Mouse (Mus musculus) left cerebral cortex, postnatal 4 days (tissue): ENCODE results near the gene Mtmr11. TPM values are rescaled to one million over a fixed set of nuclear protein-coding genes. Genes with fewer than 3 reads are reported as not detected.
"Not testable (repeated sequence)": the region's sequence is repeated elsewhere in the genome, so short reads cannot be mapped to it uniquely, and the experiment has no call there.

Experiments
- DNase-seq: peaks from one replicate; pipeline ENCODE4 v3.0.0-alpha.2; 2022
- intact Hi-C: fragments of 180-260 bp; cut with DNase I; formaldehyde crosslinking; loops from one replicate; pipeline ENCODE4 v1.15.1; 2025
- microRNA-seq: library from miRNA; unstranded; fragments of <30 nt; microRNA quantifications from one replicate; pipeline ENCODE4 v1.2.0, GENCODE M21; 2022
- total RNA-seq, 2 experiments: library from RNA; stranded (reverse); gene quantifications; 2 replicates each; pipeline ENCODE4 v1.2.3; 2021

Mtmr11 gene
- total RNA-seq, 2 experiments from 2014 or later = 6.4 to 7.0 TPM

DNA sequence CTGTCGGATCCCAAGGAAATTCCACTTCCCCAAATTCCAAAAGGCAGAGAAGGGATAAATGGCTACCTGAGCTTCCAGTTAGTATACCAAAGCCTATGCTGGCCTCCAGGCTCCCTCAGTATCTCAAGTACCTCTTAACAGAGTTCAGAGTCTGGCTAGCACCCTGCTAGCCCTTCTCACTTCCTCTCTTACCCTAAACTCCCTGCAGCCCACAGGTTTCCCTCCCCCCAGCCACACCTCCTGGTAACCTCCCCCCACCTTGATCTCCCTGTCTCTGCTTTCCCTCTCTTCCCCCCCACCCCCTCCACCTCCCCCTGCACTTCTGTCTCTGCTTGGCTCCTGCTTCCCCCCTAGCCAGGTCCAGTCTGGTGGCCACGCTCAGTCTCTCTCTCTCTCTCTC, 37.9 kb downstream of the Mtmr11 start:
- intact Hi-C loops = no loop called here
- DNase-seq = no peak

- intact Hi-C loops = no loop called here
Measured at GRCm38 (mm10) chr3:96207819-96208218, 46.0 kb downstream of the Mtmr11 start.

DNA sequence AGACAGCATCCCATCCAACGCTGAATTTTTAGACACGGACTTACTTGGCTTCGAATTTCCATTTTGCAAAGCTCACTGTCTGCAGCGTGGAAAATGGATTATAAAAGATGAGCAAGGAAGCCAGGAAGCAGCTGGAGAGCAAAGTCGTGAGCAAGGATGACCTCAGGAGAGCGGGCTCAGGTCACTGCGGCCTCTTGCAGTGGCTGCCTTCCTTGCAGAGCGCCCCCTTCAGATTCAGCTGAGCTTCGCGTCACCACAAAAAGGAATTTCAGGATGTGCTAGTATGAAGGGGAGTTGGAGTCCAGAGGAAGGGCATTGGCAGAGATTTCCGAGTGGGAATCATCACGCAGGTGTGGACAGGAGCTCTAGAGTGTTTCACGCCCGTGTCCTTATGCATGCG, 47.4 kb downstream of the Mtmr11 start:
- intact Hi-C loops = no loop called here
- peak; percentile 28 for DNase-seq

More at GRCm38 (mm10) chr3:96207819-96208218, 46.0 kb downstream of the Mtmr11 start:
- DNase-seq = no peak

DNA sequence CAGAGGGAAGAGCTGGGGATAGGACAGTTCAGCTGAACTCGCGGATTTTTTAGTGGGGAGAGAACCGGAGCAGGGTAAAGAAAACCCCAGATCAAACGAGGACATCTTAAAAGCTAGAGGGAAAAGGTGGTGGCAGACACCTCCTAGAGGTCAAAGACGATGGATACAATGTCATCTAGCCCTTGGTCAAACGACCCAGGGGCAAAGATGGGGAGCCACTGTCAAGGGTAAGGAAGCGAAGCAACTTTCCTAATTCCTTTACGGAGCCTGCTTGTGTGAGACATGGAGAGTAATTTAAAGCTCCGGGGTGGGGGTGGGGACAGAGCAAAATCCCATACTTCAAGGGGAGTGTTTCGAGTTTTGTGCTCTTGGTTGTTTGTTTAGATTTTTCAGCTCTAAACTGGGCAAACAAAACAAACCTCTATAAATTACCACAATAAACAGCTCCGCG, 57.4 kb downstream of the Mtmr11 start:
- DNase-seq = no peak
- intact Hi-C loops = no loop called here

DNA sequence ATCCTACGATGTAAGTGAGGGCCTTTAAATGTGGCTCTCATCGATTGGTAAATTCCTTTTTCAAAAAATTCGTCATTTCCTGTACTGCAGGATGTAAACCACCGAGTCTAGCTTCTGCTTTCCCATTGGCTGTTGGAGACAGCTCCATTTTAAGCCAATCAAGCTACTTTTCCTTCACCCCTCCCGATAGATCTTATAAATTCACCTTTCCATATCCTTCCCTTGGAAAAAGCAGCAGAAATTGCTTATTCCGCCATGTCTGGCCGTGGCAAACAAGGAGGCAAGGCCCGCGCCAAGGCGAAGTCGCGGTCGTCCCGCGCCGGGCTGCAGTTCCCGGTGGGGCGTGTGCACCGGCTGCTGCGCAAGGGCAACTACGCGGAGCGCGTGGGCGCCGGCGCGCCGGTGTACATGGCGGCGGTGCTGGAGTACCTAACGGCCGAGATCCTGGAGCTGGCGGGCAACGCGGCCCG, 57.9 kb downstream of the Mtmr11 start, which contains the start of the genes Bola1 and Hist2h2ab:
Gene Bola1, minus strand, starts transcription at position 49 of the 470 bp plus-strand sequence.
Gene Hist2h2ab, plus strand, starts transcription at position 205 of the 470 bp plus-strand sequence.
- intact Hi-C loops = no loop called here
- DNase-seq = peak; percentile 67

DNA sequence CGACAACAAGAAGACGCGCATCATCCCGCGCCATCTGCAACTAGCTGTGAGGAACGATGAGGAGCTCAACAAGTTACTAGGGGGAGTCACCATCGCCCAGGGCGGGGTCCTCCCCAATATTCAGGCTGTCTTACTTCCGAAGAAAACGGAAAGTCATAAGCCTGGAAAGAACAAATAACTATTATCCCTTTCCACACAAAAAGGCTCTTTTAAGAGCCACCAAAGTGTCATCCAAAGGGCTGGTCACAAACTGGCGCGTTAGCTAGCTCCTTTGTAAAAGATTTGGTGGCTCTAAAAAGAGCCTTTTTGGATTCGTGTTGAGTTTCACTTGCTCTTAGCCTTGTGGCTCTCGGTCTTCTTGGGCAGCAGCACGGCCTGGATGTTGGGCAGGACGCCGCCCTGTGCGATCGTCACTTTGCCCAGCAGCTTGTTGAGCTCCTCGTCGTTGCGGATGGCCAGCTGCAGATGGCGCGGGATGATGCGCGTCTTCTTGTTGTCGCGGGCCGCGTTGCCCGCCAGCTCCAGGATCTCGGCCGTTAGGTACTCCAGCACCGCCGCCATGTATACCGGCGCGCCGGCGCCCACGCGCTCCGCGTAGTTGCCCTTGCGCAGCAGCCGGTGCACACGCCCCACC, 58.4 kb downstream of the Mtmr11 start:
- DNase-seq, intact Hi-C loops: not testable (repeated sequence)

GRCm38 (mm10) chr3:96220765-96221639, 59.2 kb downstream of the Mtmr11 start, which contains the start of the genes Hist2h2ac and Hist2h2be:
Hist2h2ac (minus strand) TSS chr3:96220880.
Hist2h2be (plus strand) TSS chr3:96221119.
- intact Hi-C loops = no loop called here
- peak; percentile 69 for DNase-seq

Small RNA genes within 50 kb of the gene (microRNA-seq; reads per million reads assigned to microRNA genes)
- gene Gm44492 = not detected

Other genes starting within 250 kb of the Mtmr11 start
- 10 to 100 TPM; 90.4 to 98.0 TPM for gene Anp32e, start 232.8 kb upstream of the Mtmr11 start, total RNA-seq
- 10 to 100 TPM; 83.3 to 89.3 TPM for gene Plekho1, start 166.0 kb upstream of the Mtmr11 start, total RNA-seq
- 10 to 100 TPM; 53.6 to 54.1 TPM for gene Vps45, start 103.5 kb upstream of the Mtmr11 start, total RNA-seq
- gene Otud7b, start 57.5 kb upstream of the Mtmr11 start, total RNA-seq = 10 to 100 TPM; 17.6 to 17.9 TPM
- gene Sf3b4, start 10.3 kb downstream of the Mtmr11 start, total RNA-seq = 10 to 100 TPM; 62.0 to 63.6 TPM
- 100 to 1,000 TPM; 241 to 264 TPM for gene Sv2a, start 19.1 kb downstream of the Mtmr11 start, total RNA-seq
- gene Bola1, start 57.7 kb downstream of the Mtmr11 start, total RNA-seq = 10 to 100 TPM; 18.7 to 24.7 TPM
- 10 to 100 TPM; 21.6 to 26.0 TPM for gene Hist2h2ab, start 57.9 kb downstream of the Mtmr11 start, total RNA-seq
- gene Hist2h2ac, start 58.9 kb downstream of the Mtmr11 start, total RNA-seq = 10 to 100 TPM; 70.9 to 71.7 TPM
- 1 to 10 TPM; 4.6 to 5.2 TPM for gene Hist2h2be, start 59.1 kb downstream of the Mtmr11 start, total RNA-seq
- 10 to 100 TPM; 26.7 to 36.2 TPM for gene Hist2h3c2, start 77.1 kb downstream of the Mtmr11 start, total RNA-seq
- 100 to 1,000 TPM; 517 to 538 TPM for gene Hist2h2aa2, start 78.3 kb downstream of the Mtmr11 start, total RNA-seq
- 10 to 100 TPM in 1 of 2 experiments, 1 to 10 TPM in 1; 9.5 to 10.0 TPM for gene Hist2h2aa1, start 83.5 kb downstream of the Mtmr11 start, total RNA-seq
- gene Hist2h3c1, start 84.7 kb downstream of the Mtmr11 start, total RNA-seq = under 1 TPM in 1 of 2 experiments, not detected in 1; 0.90 TPM
- gene Hist2h4, start 101.3 kb downstream of the Mtmr11 start, total RNA-seq = 10 to 100 TPM; 53.4 to 58.8 TPM
- gene Hist2h3b, start 106.7 kb downstream of the Mtmr11 start, total RNA-seq = 100 to 1,000 TPM; 250 to 268 TPM
- gene Hist2h2bb, start 107.7 kb downstream of the Mtmr11 start, total RNA-seq = 100 to 1,000 TPM; 306 to 312 TPM
- gene Fcgr1, start 132.0 kb downstream of the Mtmr11 start, total RNA-seq = 1 to 10 TPM in 1 of 2 experiments, under 1 TPM in 1; 0.52 to 1.2 TPM